Mouse (Mus musculus) liver, embryonic 14.5 days (tissue): Measurements from ENCODE around the gene Bmp7. TPM values are rescaled to one million over a fixed set of nuclear protein-coding genes. Genes with fewer than 3 reads are reported as not detected.

ENCODE experiments used
- ATAC-seq: fragments of 200-750 bp; cut with Nextera tagmentation; 2 replicates; pipeline ENCODE4 v1.8.0; 2017; ENCODE audit warnings: moderate number of reproducible peaks, mild to moderate bottlenecking, moderate library complexity; ENCODE audit not compliant: insufficient read depth
- DNase-seq, 3 experiments: peaks; one replicate each; pipeline ENCODE4 v3.0.0-alpha.2; 2012 to 2013; ENCODE audit warnings: low read depth in 3 of 3, low spot score in 3 of 3
- H3K27ac ChIP-seq: fragments of 300-500 bp; sonication (generic); 2 replicates; pipeline ENCODE4 v1.5.1; 2014; ENCODE audit warnings: moderate library complexity, mild to moderate bottlenecking, control low read depth, inconsistent platforms
- H3K27me3 ChIP-seq: fragments of 300-500 bp; sonication (generic); 2 replicates; pipeline ENCODE4 v1.6.1; 2014; ENCODE audit warnings: mild to moderate bottlenecking, low read length, moderate library complexity; ENCODE audit not compliant: control insufficient read depth, insufficient read depth
- H3K36me3 ChIP-seq: fragments of 300-500 bp; sonication (generic); replicated peaks from 2 replicates; pipeline ENCODE4 v1.6.1; 2014; ENCODE audit warnings: low read depth; ENCODE audit not compliant: control insufficient read depth, insufficient read depth
- H3K4me1 ChIP-seq, 2 experiments: fragments of 200-500 bp in 1 of 2; fragments of 300-500 bp in 1 of 2; sonication (generic) in 1 of 2; replicated peaks; 2 replicates each; pipeline ENCODE4 v1.6.1; 2012 to 2014; ENCODE audit warnings: antibody characterized with exemption in 1 of 2, inconsistent platforms in 1 of 2, low read length in 1 of 2; ENCODE audit not compliant: control insufficient read depth in 2 of 2, insufficient read depth in 2 of 2
- H3K4me2 ChIP-seq: fragments of 300-500 bp; sonication (generic); 2 replicates; pipeline ENCODE4 v1.6.1; 2014; ENCODE audit warnings: low read depth, mild to moderate bottlenecking, control low read depth, moderate library complexity
- H3K4me3 ChIP-seq, 2 experiments: fragments of 200-500 bp in 1 of 2; fragments of 300-500 bp in 1 of 2; sonication (generic) in 1 of 2; 2 replicates each; pipeline ENCODE4 v1.5.1; 2012 to 2014; ENCODE audit warnings: low read depth in 2 of 2, low read length in 2 of 2, mild to moderate bottlenecking in 2 of 2, control low read depth in 1 of 2, inconsistent platforms in 1 of 2, moderate library complexity in 1 of 2; ENCODE audit not compliant: insufficient read depth in 1 of 2
- H3K9ac ChIP-seq: fragments of 300-500 bp; sonication (generic); replicated peaks from 2 replicates; pipeline ENCODE4 v1.6.1; 2014; ENCODE audit warnings: mild to moderate bottlenecking, control low read depth, moderate library complexity
- H3K9me3 ChIP-seq: fragments of 300-500 bp; sonication (generic); 2 replicates; pipeline ENCODE4 v1.6.1; 2016; ENCODE audit warnings: low read length, mixed read lengths; ENCODE audit not compliant: control insufficient read depth
- CTCF ChIP-seq: IDR thresholded peaks from 2 replicates; pipeline ENCODE4 v1.5.1; 2016; ENCODE audit warnings: antibody characterized with exemption, low read depth, control low read depth
- EP300 ChIP-seq: IDR thresholded peaks from 2 replicates; pipeline ENCODE4 v1.6.1; 2016; ENCODE audit warnings: antibody characterized with exemption, low read depth
- WGBS: fragments of 180-500 bp; shearing (Covaris S2); extraction: QIAGEN DNeasy Blood & Tissue Kit; methylation state at CpG from one replicate; pipeline ENCODE4 v1.1.7; 2014; ENCODE audit not compliant: insufficient replicate concordance; 5-methylcytosine and 5-hydroxymethylcytosine counted together
- microRNA-seq: library from miRNA; unstranded; fragments of <30 nt; microRNA quantifications from one replicate; pipeline ENCODE4, GENCODE M21; 2016
- polyA plus RNA-seq, 2 experiments: library from polyadenylated mRNA; depleted of rRNA in 1 of 2; stranded (reverse) in 1 of 2; unstranded in 1 of 2; fragments of >200 nt; fragmentation: Nextera tagmentation in 1 of 2; extraction: Ambion mirVana in 1 of 2; gene quantifications; 2 replicates each; pipeline versions ENCODE4 v1.2.1 to v1.2.3; 2012 to 2014

Bmp7 gene
- polyA plus RNA-seq, 2 experiments, result 1.7 to 1.8 TPM

DNA sequence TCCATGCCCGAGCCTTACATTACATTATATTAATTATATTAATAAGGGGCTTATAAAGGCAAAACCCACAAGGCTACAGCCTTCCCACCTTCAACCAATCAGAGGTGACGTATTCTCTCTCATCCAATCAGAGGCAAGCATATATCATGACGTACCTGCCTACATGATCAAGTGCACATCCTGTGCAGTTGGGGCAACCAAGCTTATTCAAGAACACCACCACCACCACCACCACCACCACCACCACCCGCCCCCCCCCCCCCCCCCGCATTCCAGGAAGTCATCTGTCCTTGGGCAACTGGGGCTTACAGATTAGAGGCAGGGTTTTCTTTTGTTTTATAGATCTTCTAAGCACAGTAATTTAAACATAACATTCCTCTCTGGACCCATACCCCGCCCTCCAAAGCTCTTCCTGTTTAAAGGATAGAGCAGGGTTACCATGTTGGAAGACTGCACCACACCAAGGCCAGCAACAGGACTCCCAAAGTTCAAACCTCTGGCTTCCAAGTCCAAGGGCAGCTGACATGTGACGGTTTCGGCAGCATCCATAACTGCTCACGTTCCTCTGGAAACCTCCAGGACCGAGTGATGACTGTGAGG lies 121.4 kb downstream of the Bmp7 start:
- no peak overlapping the region for H3K9ac ChIP-seq
- DNase-seq (no peak), ATAC-seq (no peak)
- H3K27me3 ChIP-seq, result no peaks in the 10 kb centered on the region
- WGBS, result 49% methylated on average over 9 of the region's 10 CpGs
- H3K4me3 ChIP-seq, result no peak overlapping the region
- no peaks in the 10 kb centered on the region for H3K4me1 ChIP-seq
- no peaks in the 10 kb centered on the region for H3K36me3 ChIP-seq
- TF ChIP-seq EP300 (no peak), CTCF (no peak)
- no peak overlapping the region for H3K4me2 ChIP-seq
- H3K9me3 ChIP-seq, result no peaks in the 10 kb centered on the region
- H3K27ac ChIP-seq, result no peak overlapping the region

Small RNA genes lying within 50 kb of the gene (microRNA-seq; reads per million reads assigned to microRNA genes)
- not detected for gene Gm22773

Other genes with a start within 250 kb of the Bmp7 start
- gene Spo11, start 37.4 kb upstream of the Bmp7 start, polyA plus RNA-seq (2012; rRNA removed), result 0.01 and 0.03 TPM in 2 replicates
- gene Spo11, start 37.4 kb upstream of the Bmp7 start, polyA plus RNA-seq (2014; fragmentation: Nextera tagmentation; extraction: Ambion mirVana), result not detected in 2 replicates
- gene Rae1, start 59.8 kb upstream of the Bmp7 start, polyA plus RNA-seq (2012; rRNA removed), result 39.4 and 45.9 TPM in 2 replicates
- 65.3 and 71.1 TPM in 2 replicates for gene Rae1, start 59.8 kb upstream of the Bmp7 start, polyA plus RNA-seq (2014; fragmentation: Nextera tagmentation; extraction: Ambion mirVana)
- gene Rbm38, start 80.2 kb upstream of the Bmp7 start, polyA plus RNA-seq (2012; rRNA removed), result 274 and 315 TPM in 2 replicates
- gene Rbm38, start 80.2 kb upstream of the Bmp7 start, polyA plus RNA-seq (2014; fragmentation: Nextera tagmentation; extraction: Ambion mirVana), result 270 and 320 TPM in 2 replicates
- gene Ctcfl, start 179.2 kb upstream of the Bmp7 start, polyA plus RNA-seq (2012; rRNA removed), result 0.01 and 0.02 TPM in 2 replicates
- not detected in 2 replicates for gene Ctcfl, start 179.2 kb upstream of the Bmp7 start, polyA plus RNA-seq (2014; fragmentation: Nextera tagmentation; extraction: Ambion mirVana)
- gene Pck1, start 212.7 kb upstream of the Bmp7 start, polyA plus RNA-seq (2012; rRNA removed), result 0.15 and 0.16 TPM in 2 replicates
- 0.13 and 0.18 TPM in 2 replicates for gene Pck1, start 212.7 kb upstream of the Bmp7 start, polyA plus RNA-seq (2014; fragmentation: Nextera tagmentation; extraction: Ambion mirVana)